In genomic region chr15:82106953-82107555, GRCm38 (mm10) we compare ENCODE assay signal across 9 mouse cellular contexts. TPM values are rescaled to one million over a fixed set of nuclear protein-coding genes. Genes with fewer than 3 reads are reported as not detected.
DNase-seq lines count a peak whose midpoint lies in the region; ATAC-seq and TF ChIP-seq lines count a peak whose summit lies in the region.
"Had no signal": no experiment of that assay in that cellular context is flagged by ENCODE, and none has a peak within 500 bp of the region (broad histone marks: within the 10 kb centered on the region; RNA-seq: fewer than 3 reads in every experiment).

No protein-coding gene starts in this region.

- peak; percentile 71 for DNase-seq in intestine, embryonic 14.5 days (ENCODE audit: low spot score)
- peak; percentile 15 for DNase-seq in Muller cell, postnatal 12 days (ENCODE audit: inconsistent ontology term)
- DNase-seq in cerebellum, postnatal 14 days: peak; percentile 79 to 90
- DNase-seq in layer of hippocampus, adult 8-10 months (ENCODE audit: low spot score in 2 of 2): peak; percentile 50 to 57
- DNase-seq in neural tube, embryonic 11.5 days (ENCODE audit: low spot score): peak; percentile 62

- H3K79me2 ChIP-seq in C2C12 (ENCODE audit: control insufficient read depth, insufficient read depth): no peaks in the 10 kb centered on the region

- H3K4me3 ChIP-seq in intestine, embryonic 14.5 days (ENCODE audit: low read depth, low read length): no peak overlapping the region
- H3K4me3 ChIP-seq in intestine, embryonic 16.5 days (ENCODE audit: low read length): no peak overlapping the region
- no peak overlapping the region for H3K4me3 ChIP-seq in C2C12 (ENCODE audit: insufficient read depth, poor library complexity, severe bottlenecking)
- no peak overlapping the region for H3K4me3 ChIP-seq in neural tube, embryonic 11.5 days (ENCODE audit: low read depth, low read length)

- H3ac ChIP-seq in C2C12 (ENCODE audit: control insufficient read depth, insufficient read length, low read depth): no peak overlapping the region

- H3K79me3 ChIP-seq in C2C12 (ENCODE audit: low read depth): no peaks in the 10 kb centered on the region

- WGBS in intestine, embryonic 14.5 days: 25% methylated on average over 8 of the region's 8 CpGs
- WGBS in intestine, embryonic 16.5 days: 22% methylated on average over 8 of the region's 8 CpGs
- 15% methylated on average over 8 of the region's 8 CpGs for WGBS in neural tube, embryonic 11.5 days

- H3K9me3 ChIP-seq in intestine, embryonic 14.5 days (ENCODE audit: control insufficient read depth, low read length): no peaks in the 10 kb centered on the region
- H3K9me3 ChIP-seq in intestine, embryonic 16.5 days (ENCODE audit: control insufficient read depth, low read length): no peaks in the 10 kb centered on the region
- H3K9me3 ChIP-seq in neural tube, embryonic 11.5 days (ENCODE audit: control insufficient read depth, low read length): no peaks in the 10 kb centered on the region

- peak; percentile 74 for TF ChIP-seq CTCF in C2C12 (IDR thresholded peaks at IDR 0.05; ENCODE audit: control insufficient read depth, insufficient read depth, insufficient read length)

- ATAC-seq in intestine, embryonic 14.5 days (replicated peaks; ENCODE audit: low FRiP score, low TSS enrichment, low read depth): no peak
- ATAC-seq in intestine, embryonic 16.5 days: no peak
- ATAC-seq in neural tube, embryonic 11.5 days (ENCODE audit: insufficient read depth, low FRiP score, low TSS enrichment): no peak
- no peak for ATAC-seq in erythroid progenitor cell, adult 5-6 weeks (replicated peaks; ENCODE audit: low FRiP score, poor library complexity, severe bottlenecking)

- H3K27me3 ChIP-seq in intestine, embryonic 14.5 days (replicated peaks; ENCODE audit: control insufficient read depth, insufficient read depth, low read length): 0 out of 2 replicates have a peak, but pooled peaks cover 2% of the 10 kb centered on the region
- H3K27me3 ChIP-seq in intestine, embryonic 16.5 days (replicated peaks; ENCODE audit: control insufficient read depth, insufficient read depth, low read length): peaks cover 30% of the 10 kb centered on the region
- peaks cover 81% of the 10 kb centered on the region for H3K27me3 ChIP-seq in C2C12 (ENCODE audit: control insufficient read depth, insufficient read depth, insufficient read length)
- no peaks in the 10 kb centered on the region for H3K27me3 ChIP-seq in neural tube, embryonic 11.5 days (ENCODE audit: control insufficient read depth, insufficient read depth, low read length)

- no peak overlapping the region for H3K4me2 ChIP-seq in intestine, embryonic 14.5 days (ENCODE audit: low read length)
- H3K4me2 ChIP-seq in intestine, embryonic 16.5 days (ENCODE audit: low read depth, low read length): no peak overlapping the region
- H3K4me2 ChIP-seq in neural tube, embryonic 11.5 days (ENCODE audit: low read depth): no peak overlapping the region

- H3K27ac ChIP-seq in intestine, embryonic 14.5 days (ENCODE audit: low read depth): no peak overlapping the region
- no peak overlapping the region for H3K27ac ChIP-seq in intestine, embryonic 16.5 days (ENCODE audit: low read length)
- H3K27ac ChIP-seq in neural tube, embryonic 11.5 days (ENCODE audit: low read depth, low read length): no peak overlapping the region

- no peaks in the 10 kb centered on the region for H3K4me1 ChIP-seq in intestine, embryonic 14.5 days (replicated peaks; ENCODE audit: control insufficient read depth, insufficient read depth, low read length)
- no peaks in the 10 kb centered on the region for H3K4me1 ChIP-seq in intestine, embryonic 16.5 days (ENCODE audit: control insufficient read depth, insufficient read depth, low read length)
- H3K4me1 ChIP-seq in neural tube, embryonic 11.5 days (ENCODE audit: control insufficient read depth, insufficient read depth, low read length): no peaks in the 10 kb centered on the region

- H3K9ac ChIP-seq in intestine, embryonic 14.5 days (ENCODE audit: low read length): no peak overlapping the region
- H3K9ac ChIP-seq in intestine, embryonic 16.5 days (ENCODE audit: low read depth, low read length): no peak overlapping the region
- H3K9ac ChIP-seq in neural tube, embryonic 11.5 days (ENCODE audit: low read length): no peak overlapping the region

- no peaks in the 10 kb centered on the region for H3K36me3 ChIP-seq in intestine, embryonic 14.5 days (ENCODE audit: control insufficient read depth, insufficient read depth, low read length)
- H3K36me3 ChIP-seq in intestine, embryonic 16.5 days (ENCODE audit: control insufficient read depth, insufficient read depth, low read length): no peaks in the 10 kb centered on the region
- H3K36me3 ChIP-seq in C2C12 (ENCODE audit: control insufficient read depth, insufficient read depth): no peaks in the 10 kb centered on the region
- H3K36me3 ChIP-seq in neural tube, embryonic 11.5 days (ENCODE audit: control insufficient read depth, insufficient read depth, low read length): no peaks in the 10 kb centered on the region

TF ChIP-seq in C2C12, 6 proteins besides CTCF, POLR2A, EP300 and RAD21:
- TF ChIP-seq MYOD1 (IDR thresholded peaks at IDR 0.05; ENCODE audit: control insufficient read depth, insufficient read length, low read depth): no peak
- no peak for TF ChIP-seq MYOG (IDR thresholded peaks at IDR 0.05; ENCODE audit: control insufficient read depth, extremely low read depth, insufficient read length)
- no peak for TF ChIP-seq USF1 (IDR thresholded peaks at IDR 0.05; ENCODE audit: low read depth)
- TF ChIP-seq CEBPB (IDR thresholded peaks at IDR 0.05; ENCODE audit: low read depth): no peak
- no peak for TF ChIP-seq FOSL1 (IDR thresholded peaks at IDR 0.05; ENCODE audit: insufficient read depth, low read length, poor library complexity, severe bottlenecking)
- no peak for TF ChIP-seq MAX (IDR thresholded peaks at IDR 0.05)

RNA-seq across cellular contexts. Expression of gene Ccdc134, which starts 20.7 kb away (rescaled TPM):
- 14.2 and 15.3 TPM in 2 replicates for polyA plus RNA-seq in intestine, embryonic 14.5 days (2014; fragmentation: Nextera tagmentation; extraction: Ambion mirVana)
- polyA plus RNA-seq in intestine, embryonic 16.5 days (2015; fragmentation: Nextera tagmentation; extraction: Ambion mirVana): 9.8 and 11.6 TPM in 2 replicates
- 20.2 TPM for polyA plus RNA-seq in C2C12 (2012; fragmentation: generic; extraction: Trizol)
- 10 to 100 TPM; 10.4 to 14.3 (median 13.0) TPM for total RNA-seq in layer of hippocampus, adult 8-10 months (2022)
- 19.7 and 23.5 TPM in 2 replicates for polyA plus RNA-seq in neural tube, embryonic 11.5 days (2014; fragmentation: Nextera tagmentation; extraction: Ambion mirVana)
- 2.9 and 12.6 TPM in 2 replicates for total RNA-seq in erythroid progenitor cell, adult 5-6 weeks (2015; ENCODE audit: low replicate concordance)
- 5.5 and 5.8 TPM in 2 replicates for total RNA-seq in erythroid progenitor cell, adult 5-6 weeks (2017; ENCODE audit: low replicate concordance)

RNA-seq across cellular contexts. Expression of gene Mei1, which starts 37.3 kb away (rescaled TPM):
- not detected in 2 replicates for polyA plus RNA-seq in intestine, embryonic 14.5 days (2014; fragmentation: Nextera tagmentation; extraction: Ambion mirVana)
- polyA plus RNA-seq in intestine, embryonic 16.5 days (2015; fragmentation: Nextera tagmentation; extraction: Ambion mirVana): not detected in 2 replicates
- not detected for polyA plus RNA-seq in C2C12 (2012; fragmentation: generic; extraction: Trizol)
- total RNA-seq in layer of hippocampus, adult 8-10 months (2022): under 1 TPM; 0.35 to 0.87 (median 0.66) TPM
- 0.05 TPM in 1 of 2 replicates, not detected in the other for polyA plus RNA-seq in neural tube, embryonic 11.5 days (2014; fragmentation: Nextera tagmentation; extraction: Ambion mirVana)
- total RNA-seq in erythroid progenitor cell, adult 5-6 weeks (2015; ENCODE audit: low replicate concordance): not detected in 2 replicates
- not detected in 2 replicates for total RNA-seq in erythroid progenitor cell, adult 5-6 weeks (2017; ENCODE audit: low replicate concordance)
- polyA plus RNA-seq: heart, embryonic 14.5 days had no signal

RNA-seq across cellular contexts. Expression of gene Srebf2, which starts 39.9 kb away (rescaled TPM):
- polyA plus RNA-seq in intestine, embryonic 14.5 days (2014; fragmentation: Nextera tagmentation; extraction: Ambion mirVana): 136 and 144 TPM in 2 replicates
- 138 and 141 TPM in 2 replicates for polyA plus RNA-seq in intestine, embryonic 16.5 days (2015; fragmentation: Nextera tagmentation; extraction: Ambion mirVana)
- 180 TPM for polyA plus RNA-seq in C2C12 (2012; fragmentation: generic; extraction: Trizol)
- 100 to 1,000 TPM; 175 to 214 (median 189) TPM for total RNA-seq in layer of hippocampus, adult 8-10 months (2022)
- 179 and 195 TPM in 2 replicates for polyA plus RNA-seq in neural tube, embryonic 11.5 days (2014; fragmentation: Nextera tagmentation; extraction: Ambion mirVana)
- total RNA-seq in erythroid progenitor cell, adult 5-6 weeks (2015; ENCODE audit: low replicate concordance): 40.7 and 42.9 TPM in 2 replicates
- 36.2 and 43.0 TPM in 2 replicates for total RNA-seq in erythroid progenitor cell, adult 5-6 weeks (2017; ENCODE audit: low replicate concordance)

RNA-seq across cellular contexts. Expression of gene 4930407I10Rik, which starts 48.1 kb away (rescaled TPM):
- not detected in 2 replicates for polyA plus RNA-seq in intestine, embryonic 14.5 days (2014; fragmentation: Nextera tagmentation; extraction: Ambion mirVana)
- polyA plus RNA-seq in intestine, embryonic 16.5 days (2015; fragmentation: Nextera tagmentation; extraction: Ambion mirVana): not detected in 2 replicates
- not detected for polyA plus RNA-seq in C2C12 (2012; fragmentation: generic; extraction: Trizol)
- total RNA-seq in layer of hippocampus, adult 8-10 months (2022): not detected
- polyA plus RNA-seq in neural tube, embryonic 11.5 days (2014; fragmentation: Nextera tagmentation; extraction: Ambion mirVana): not detected in 2 replicates
- total RNA-seq in erythroid progenitor cell, adult 5-6 weeks (2015; ENCODE audit: low replicate concordance): not detected in 2 replicates
- not detected in 2 replicates for total RNA-seq in erythroid progenitor cell, adult 5-6 weeks (2017; ENCODE audit: low replicate concordance)
- polyA plus RNA-seq: heart, embryonic 14.5 days had no signal

RNA-seq across cellular contexts. Expression of gene Snu13, which starts 59.7 kb away (rescaled TPM):
- 301 and 329 TPM in 2 replicates for polyA plus RNA-seq in intestine, embryonic 14.5 days (2014; fragmentation: Nextera tagmentation; extraction: Ambion mirVana)
- 215 and 246 TPM in 2 replicates for polyA plus RNA-seq in intestine, embryonic 16.5 days (2015; fragmentation: Nextera tagmentation; extraction: Ambion mirVana)
- polyA plus RNA-seq in C2C12 (2012; fragmentation: generic; extraction: Trizol): 238 TPM
- total RNA-seq in layer of hippocampus, adult 8-10 months (2022): 100 to 1,000 TPM in 3 of 4 experiments, 10 to 100 TPM in 1; 98.4 to 120 (median 115) TPM
- polyA plus RNA-seq in neural tube, embryonic 11.5 days (2014; fragmentation: Nextera tagmentation; extraction: Ambion mirVana): 283 and 301 TPM in 2 replicates
- 62.7 and 97.3 TPM in 2 replicates for total RNA-seq in erythroid progenitor cell, adult 5-6 weeks (2015; ENCODE audit: low replicate concordance)
- total RNA-seq in erythroid progenitor cell, adult 5-6 weeks (2017; ENCODE audit: low replicate concordance): 46.7 and 52.1 TPM in 2 replicates

Comparison
In these comparisons a context has a peak if more than half of its experiments do, and no peak if none do; other contexts are left out.
1. DNase-seq: peak in every context shown above with its lines; median percentile 84 in cerebellum, postnatal 14 days; 71 in intestine, embryonic 14.5 days; 62 in neural tube, embryonic 11.5 days; 54 in layer of hippocampus, adult 8-10 months; 15 in Muller cell, postnatal 12 days.